Mouse (Mus musculus) thymus, adult 2 months (tissue): Measurements from ENCODE around the gene Gm42791.

Experiments
- CTCF ChIP-seq: fragments of 200-500 bp; IDR thresholded peaks from 2 replicates; pipeline ENCODE4 v1.5.1; 2012; ENCODE audit warnings: mild to moderate bottlenecking, control low read depth, low read length, moderate library complexity, borderline replicate concordance; ENCODE audit not compliant: control insufficient read depth, poor library complexity, insufficient read depth; ENCODE audit errors: extremely low read depth
- POLR2A ChIP-seq: fragments of 200-500 bp; IDR thresholded peaks from 2 replicates; pipeline ENCODE4 v1.6.1; 2012; ENCODE audit warnings: mild to moderate bottlenecking, low read length, control low read depth, moderate library complexity; ENCODE audit not compliant: control insufficient read depth, poor library complexity, insufficient read depth; ENCODE audit errors: extremely low read depth

DNA sequence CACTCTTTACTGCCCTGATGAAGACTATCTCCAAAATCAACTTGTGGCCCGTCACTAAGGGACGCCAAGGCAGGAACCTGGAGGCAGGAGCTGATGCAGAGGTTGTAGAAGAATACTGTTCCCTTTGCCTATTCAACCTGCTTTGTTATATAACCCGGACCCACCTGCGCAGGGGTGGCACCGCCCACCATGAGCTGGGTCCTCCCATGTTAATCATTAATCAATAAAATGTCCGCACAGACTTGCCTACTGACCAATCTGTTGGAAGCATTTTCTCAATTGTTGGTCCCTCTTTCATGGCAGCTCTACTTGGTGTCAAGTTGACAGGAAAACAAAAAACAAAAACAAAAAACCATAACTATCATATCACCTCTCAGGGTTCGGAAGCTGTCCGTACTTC is 22.8 kb downstream of the Gm42791 start:
- TF ChIP-seq POLR2A (no peak), CTCF (no peak)
